35 mouse cellular contexts compared by ENCODE assay signal in the genomic region with DNA sequence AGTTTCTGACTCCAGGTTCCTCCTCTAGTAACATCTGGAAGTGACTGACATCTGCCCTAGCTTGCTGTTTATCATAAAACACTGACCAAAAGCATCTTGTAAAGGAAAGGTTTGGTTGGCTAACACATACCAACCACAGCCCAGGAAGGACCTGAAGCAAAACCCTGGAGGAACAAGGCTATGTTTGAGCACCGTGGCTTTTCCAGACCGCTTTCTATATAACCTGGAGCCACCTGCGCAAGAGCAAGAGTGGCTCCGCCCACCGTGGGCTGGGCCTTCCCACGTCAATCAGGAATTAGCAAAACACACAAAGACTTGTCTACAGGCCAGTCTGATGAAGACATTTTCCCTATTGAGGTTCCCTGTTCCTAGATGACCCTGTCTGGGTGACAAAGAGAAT.
"Had no signal": no experiment of that assay in that cellular context is flagged by ENCODE, and none has a peak within 500 bp of the region (broad histone marks: within the 10 kb centered on the region; RNA-seq: fewer than 3 reads in every experiment).

No protein-coding gene starts in this region.

- H3K4me2 ChIP-seq: heart, embryonic 11.5 days; heart, embryonic 12.5 days; heart, embryonic 13.5 days; heart, embryonic 15.5 days; hindbrain, embryonic 12.5 days; hindbrain, embryonic 13.5 days; hindbrain, embryonic 14.5 days; hindbrain, embryonic 15.5 days; intestine, embryonic 15.5 days; kidney, embryonic 15.5 days had no signal

- H3K9me3 ChIP-seq: heart, embryonic 10.5 days; heart, embryonic 12.5 days; heart, embryonic 15.5 days; hindbrain, embryonic 10.5 days; hindbrain, embryonic 12.5 days; hindbrain, embryonic 13.5 days; hindbrain, embryonic 15.5 days; intestine, embryonic 15.5 days; kidney, embryonic 15.5 days had no signal

- H3K27ac ChIP-seq: heart, embryonic 13.5 days; heart, embryonic 15.5 days; hindbrain, embryonic 10.5 days; hindbrain, embryonic 12.5 days; hindbrain, embryonic 13.5 days; hindbrain, embryonic 14.5 days; hindbrain, embryonic 15.5 days; hindbrain, postnatal 0 days; intestine, embryonic 15.5 days; kidney, embryonic 15.5 days; kidney, postnatal 0 days; layer of hippocampus, adult 2 months; left cerebral cortex, adult 2 months had no signal

- H3K27me3 ChIP-seq: heart, embryonic 12.5 days; heart, embryonic 13.5 days; heart, embryonic 15.5 days; hindbrain, embryonic 12.5 days; hindbrain, embryonic 13.5 days; intestine, embryonic 15.5 days; kidney, embryonic 15.5 days had no signal

- ATAC-seq: hindbrain, embryonic 16.5 days; hindbrain, postnatal 0 days; inflammation-experienced regulatory T-cells, adult 6 months; intestine, embryonic 15.5 days; intestine, embryonic 16.5 days; intestine, postnatal 0 days had no signal

- H3K36me3 ChIP-seq: heart, embryonic 10.5 days; heart, embryonic 12.5 days; heart, embryonic 13.5 days; heart, embryonic 15.5 days; hindbrain, embryonic 10.5 days; hindbrain, embryonic 12.5 days; hindbrain, embryonic 13.5 days; hindbrain, embryonic 15.5 days; intestine, embryonic 15.5 days; kidney, embryonic 15.5 days had no signal

- H3K4me3 ChIP-seq: heart, embryonic 10.5 days; heart, embryonic 12.5 days; heart, embryonic 13.5 days; heart, embryonic 15.5 days; hindbrain, embryonic 10.5 days; hindbrain, embryonic 12.5 days; hindbrain, embryonic 13.5 days; hindbrain, embryonic 15.5 days; intestine, embryonic 15.5 days; kidney, embryonic 15.5 days; layer of hippocampus, adult 2 months; left cerebral cortex, adult 2 months had no signal

- H3K9ac ChIP-seq: heart, embryonic 12.5 days; heart, embryonic 13.5 days; heart, embryonic 15.5 days; hindbrain, embryonic 12.5 days; hindbrain, embryonic 13.5 days; hindbrain, embryonic 14.5 days; hindbrain, embryonic 15.5 days; intestine, embryonic 15.5 days; kidney, embryonic 15.5 days had no signal

- DNase-seq: heart, postnatal 10 days; heart, postnatal 14 days; heart, postnatal 4 days; kidney, adult 11 months; kidney, adult 18-20 months; kidney, adult 2 months; kidney, adult 8-10 months; kidney, adult 9 months; kidney, postnatal 10 days; kidney, postnatal 14 days; kidney, postnatal 25 days; kidney, postnatal 36 days; kidney, postnatal 4 days; layer of hippocampus, adult 9-11 months; layer of hippocampus, postnatal 36 days had no signal
